Mouse (Mus musculus) G1E (cell line): ENCODE data around the gene Kat6b.

Experiments used
- CTCF ChIP-seq: IDR thresholded peaks from 2 replicates; pipeline ENCODE4 v1.5.1; 2012; ENCODE audit warnings: low read depth, low read length, inconsistent platforms, mixed read lengths
- GATA1 ChIP-seq: IDR thresholded peaks from 2 replicates; pipeline ENCODE4 v1.6.1; 2012; ENCODE audit warnings: borderline replicate concordance, low read length, inconsistent platforms, mixed read lengths
- POLR2AphosphoS5 ChIP-seq: IDR thresholded peaks from 2 replicates; pipeline ENCODE4 v1.6.1; 2012; ENCODE audit warnings: low read depth, low read length, inconsistent platforms; ENCODE audit not compliant: insufficient replicate concordance
- TAL1 ChIP-seq: conservative IDR thresholded peaks from 2 replicates; pipeline ENCODE4 v1.6.1; 2012; ENCODE audit warnings: low read depth, low read length, inconsistent platforms, mixed read lengths

DNA sequence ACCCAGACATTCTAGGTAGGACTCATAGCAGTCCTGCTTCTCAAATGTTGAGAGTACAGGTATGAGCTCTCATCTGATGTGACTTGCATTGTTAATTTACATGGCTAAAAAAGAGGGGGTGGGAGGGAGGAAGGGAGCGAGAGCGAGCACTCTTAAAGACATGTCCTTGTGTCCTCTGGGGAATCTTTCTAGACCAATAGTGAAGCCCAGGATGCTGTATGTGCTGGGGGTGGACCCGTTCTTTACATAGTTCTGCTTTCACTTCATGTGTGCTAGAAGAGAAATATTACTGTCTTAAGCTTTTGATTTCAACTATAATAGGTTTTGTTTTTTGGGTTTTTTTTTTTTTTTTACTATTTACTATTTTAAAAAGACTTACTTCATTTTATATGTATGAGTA is 101.1 kb downstream of the Kat6b start:
- no peak for TF ChIP-seq CTCF
- TF ChIP-seq POLR2AphosphoS5 = no peak
- TF ChIP-seq GATA1 = no peak
- no peak for TF ChIP-seq TAL1
